Mouse (Mus musculus): ENCODE results near the gene Rgma. TPM values are rescaled to one million over a fixed set of nuclear protein-coding genes. Genes with fewer than 3 reads are reported as not detected.
A peak's percentile ranks its signal among the peaks of the same experiment; 100 is the strongest.

Gene Rgma
- polyA plus RNA-seq, 1 experiment from 2014 or later = 32.3 TPM

GRCm38 (mm10) chr7:73424243-73424642, 48.9 kb downstream of the Rgma start:
- no peak for ATAC-seq (ENCODE audit: low FRiP score)
- Histone ChIP-seq H3K36me3 (peaks cover 26% of the 10 kb centered on the region), H3K4me2 (no peak overlapping the region), H3K4me1 (peaks cover 50% of the 10 kb centered on the region), H3K27me3 (replicated peaks) (no peaks in the 10 kb centered on the region), H3K9ac (replicated peaks) (no peak overlapping the region), H3K27ac (replicated peaks) (peak overlapping the region; percentile 62), H3K4me3 (replicated peaks) (no peak overlapping the region), H3K9me3 (replicated peaks) (no peaks in the 10 kb centered on the region)
- 28% methylated on average over 3 of the region's 3 CpGs for WGBS

- Histone ChIP-seq H3K4me3 (replicated peaks) (no peak overlapping the region), H3K9me3 (replicated peaks) (no peaks in the 10 kb centered on the region), H3K27me3 (replicated peaks) (no peaks in the 10 kb centered on the region), H3K27ac (replicated peaks) (peak overlapping the region; percentile 62; the same call in 1 of the 2 replicates), H3K4me1 (peaks cover 45% of the 10 kb centered on the region), H3K9ac (replicated peaks) (no peak overlapping the region), H3K4me2 (no peak overlapping the region), H3K36me3 (peaks cover 29% of the 10 kb centered on the region)
- WGBS = 45% methylated on average over 3 of the region's 3 CpGs
- ATAC-seq (ENCODE audit: low FRiP score) = no peak
Measured at GRCm38 (mm10) chr7:73424705-73425104, 49.4 kb downstream of the Rgma start.

GRCm38 (mm10) chr7:73425451-73425850, 50.1 kb downstream of the Rgma start:
- Histone ChIP-seq H3K27me3 (replicated peaks) (no peaks in the 10 kb centered on the region), H3K9ac (replicated peaks) (no peak overlapping the region), H3K4me2 (no peak overlapping the region), H3K9me3 (replicated peaks) (no peaks in the 10 kb centered on the region), H3K36me3 (peaks cover 35% of the 10 kb centered on the region), H3K27ac (replicated peaks) (peak overlapping the region; percentile 62; the same call in 1 of the 2 replicates), H3K4me3 (replicated peaks) (no peak overlapping the region), H3K4me1 (peaks cover 39% of the 10 kb centered on the region)
- no peak for ATAC-seq (ENCODE audit: low FRiP score)
- WGBS = 92% methylated on average over 7 of the region's 7 CpGs

GRCm38 (mm10) chr7:73426235-73426634, 50.9 kb downstream of the Rgma start:
- H3K36me3 ChIP-seq = peaks cover 36% of the 10 kb centered on the region
- no peak overlapping the region for H3K27ac ChIP-seq (replicated peaks)
- peaks cover 32% of the 10 kb centered on the region for H3K4me1 ChIP-seq
- no peak overlapping the region for H3K4me2 ChIP-seq
- H3K27me3 ChIP-seq (replicated peaks) = no peaks in the 10 kb centered on the region
- no peak overlapping the region for H3K4me3 ChIP-seq (replicated peaks)
- H3K9ac ChIP-seq (replicated peaks) = no peak overlapping the region
- H3K9me3 ChIP-seq (replicated peaks) = no peaks in the 10 kb centered on the region
- WGBS = 54% methylated on average over 3 of the region's 3 CpGs
- no peak for ATAC-seq (ENCODE audit: low FRiP score)

GRCm38 (mm10) chr7:73426752-73427386, 51.6 kb downstream of the Rgma start:
- no peak overlapping the region for H3K4me3 ChIP-seq (replicated peaks)
- peak overlapping the region; percentile 37; the same call in 1 of the 2 replicates for H3K27ac ChIP-seq (replicated peaks)
- peaks cover 36% of the 10 kb centered on the region for H3K36me3 ChIP-seq
- H3K4me2 ChIP-seq = no peak overlapping the region
- peaks cover 25% of the 10 kb centered on the region for H3K4me1 ChIP-seq
- no peaks in the 10 kb centered on the region for H3K9me3 ChIP-seq (replicated peaks)
- ATAC-seq (ENCODE audit: low FRiP score) = no peak
- no peaks in the 10 kb centered on the region for H3K27me3 ChIP-seq (replicated peaks)
- no peak overlapping the region for H3K9ac ChIP-seq (replicated peaks)
- WGBS = 85% methylated on average over 8 of the region's 8 CpGs

- Histone ChIP-seq H3K36me3 (peaks cover 38% of the 10 kb centered on the region), H3K27me3 (replicated peaks) (no peaks in the 10 kb centered on the region), H3K27ac (replicated peaks) (no peak overlapping the region), H3K4me1 (peaks cover 18% of the 10 kb centered on the region; the same call in 1 of the 2 replicates), H3K4me3 (replicated peaks) (no peak overlapping the region), H3K9me3 (replicated peaks) (no peaks in the 10 kb centered on the region), H3K9ac (replicated peaks) (no peak overlapping the region), H3K4me2 (no peak overlapping the region)
- WGBS = 95% methylated on average over 6 of the region's 6 CpGs
- ATAC-seq (ENCODE audit: low FRiP score) = no peak
Measured at GRCm38 (mm10) chr7:73427794-73428193, 52.5 kb downstream of the Rgma start.

GRCm38 (mm10) chr7:73428525-73428924, 53.2 kb downstream of the Rgma start:
- Histone ChIP-seq H3K36me3 (peaks cover 41% of the 10 kb centered on the region), H3K27ac (replicated peaks) (no peak overlapping the region), H3K4me3 (replicated peaks) (no peak overlapping the region), H3K4me2 (no peak overlapping the region), H3K27me3 (replicated peaks) (no peaks in the 10 kb centered on the region), H3K9ac (replicated peaks) (no peak overlapping the region), H3K4me1 (peaks cover 16% of the 10 kb centered on the region; the same call in 1 of the 2 replicates), H3K9me3 (replicated peaks) (no peaks in the 10 kb centered on the region)
- 89% methylated on average over 3 of the region's 3 CpGs for WGBS
- ATAC-seq (ENCODE audit: low FRiP score) = no peak

GRCm38 (mm10) chr7:73433637-73434335, 58.5 kb downstream of the Rgma start:
- ATAC-seq (ENCODE audit: low FRiP score) = no peak
- 72% methylated on average over 6 of the region's 6 CpGs for WGBS
- no peaks in the 10 kb centered on the region for H3K27me3 ChIP-seq (replicated peaks)
- peaks cover 63% of the 10 kb centered on the region for H3K36me3 ChIP-seq
- no peak overlapping the region for H3K9ac ChIP-seq (replicated peaks)
- 0 out of 2 replicates have a peak, but pooled peaks cover 5% of the 10 kb centered on the region for H3K4me1 ChIP-seq
- H3K9me3 ChIP-seq (replicated peaks) = no peaks in the 10 kb centered on the region
- H3K4me2 ChIP-seq = no peak overlapping the region
- no peak overlapping the region for H3K4me3 ChIP-seq (replicated peaks)
- H3K27ac ChIP-seq (replicated peaks) = peak overlapping the region; percentile 65

GRCm38 (mm10) chr7:73434336-73434677, 59.0 kb downstream of the Rgma start:
- WGBS = 92% methylated on average over 2 of the region's 2 CpGs
- Histone ChIP-seq H3K4me3 (replicated peaks) (no peak overlapping the region), H3K27ac (replicated peaks) (0 out of 2 replicates have a peak overlapping the region, but pooled peaks have one; percentile 65), H3K9ac (replicated peaks) (no peak overlapping the region), H3K9me3 (replicated peaks) (no peaks in the 10 kb centered on the region), H3K36me3 (peaks cover 63% of the 10 kb centered on the region), H3K4me1 (0 out of 2 replicates have a peak, but pooled peaks cover 5% of the 10 kb centered on the region), H3K4me2 (no peak overlapping the region), H3K27me3 (replicated peaks) (no peaks in the 10 kb centered on the region)
- no peak for ATAC-seq (ENCODE audit: low FRiP score)

GRCm38 (mm10) chr7:73435685-73436084, 60.4 kb downstream of the Rgma start:
- ATAC-seq (ENCODE audit: low FRiP score) = no peak
- Histone ChIP-seq H3K27ac (replicated peaks) (no peak overlapping the region), H3K36me3 (peaks cover 65% of the 10 kb centered on the region), H3K9me3 (replicated peaks) (no peaks in the 10 kb centered on the region), H3K9ac (replicated peaks) (no peak overlapping the region), H3K4me1 (0 out of 2 replicates have a peak, but pooled peaks cover 5% of the 10 kb centered on the region), H3K4me3 (replicated peaks) (no peak overlapping the region), H3K4me2 (no peak overlapping the region), H3K27me3 (replicated peaks) (no peaks in the 10 kb centered on the region)
- WGBS = 71% methylated on average over 12 of the region's 12 CpGs

- Histone ChIP-seq H3K27me3 (replicated peaks) (no peaks in the 10 kb centered on the region), H3K4me2 (no peak overlapping the region), H3K36me3 (peaks cover 89% of the 10 kb centered on the region), H3K4me1 (no peaks in the 10 kb centered on the region), H3K4me3 (replicated peaks) (no peak overlapping the region), H3K9ac (replicated peaks) (no peak overlapping the region), H3K9me3 (replicated peaks) (no peaks in the 10 kb centered on the region), H3K27ac (replicated peaks) (no peak overlapping the region)
- 94% methylated on average over 3 of the region's 3 CpGs for WGBS
- no peak for ATAC-seq (ENCODE audit: low FRiP score)
Measured at GRCm38 (mm10) chr7:73441802-73442201, 66.5 kb downstream of the Rgma start.

GRCm38 (mm10) chr7:73442246-73442645, 66.9 kb downstream of the Rgma start:
- H3K4me3 ChIP-seq (replicated peaks) = no peak overlapping the region
- H3K27me3 ChIP-seq (replicated peaks) = no peaks in the 10 kb centered on the region
- no peak overlapping the region for H3K9ac ChIP-seq (replicated peaks)
- no peak overlapping the region for H3K4me2 ChIP-seq
- no peaks in the 10 kb centered on the region for H3K9me3 ChIP-seq (replicated peaks)
- peaks cover 90% of the 10 kb centered on the region for H3K36me3 ChIP-seq
- WGBS = 95% methylated on average over 4 of the region's 4 CpGs
- H3K4me1 ChIP-seq = no peaks in the 10 kb centered on the region
- no peak for ATAC-seq (ENCODE audit: low FRiP score)
- no peak overlapping the region for H3K27ac ChIP-seq (replicated peaks)
